Mouse (Mus musculus): ENCODE measurements at regions not wholly inside any gene's neighbourhood (a gene's known extent, or its start where the extent isn't known, plus 50 kb on each side); places are given as distances from the start of the nearest gene placed in this dataset.
"Not testable (repeated sequence)": the region's sequence is repeated elsewhere in the genome, so short reads cannot be mapped to it uniquely, and the experiment has no call there.

DNA sequence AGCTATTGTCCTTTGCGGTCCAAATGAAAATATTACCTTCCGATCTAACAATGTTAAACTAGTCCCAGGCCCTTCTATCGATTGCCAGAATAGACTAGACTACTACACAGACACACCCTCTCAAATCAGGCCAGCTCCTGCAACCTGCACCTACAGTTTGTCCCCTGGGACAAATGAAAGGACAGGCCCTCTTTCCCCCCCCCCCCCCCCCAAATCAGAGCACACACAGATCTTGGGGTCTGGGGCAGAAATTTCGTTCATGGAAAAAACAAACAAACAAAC is 77.8 kb downstream of the BC107364 start:
- H3K36me3 ChIP-seq (ENCODE audit: control insufficient read depth, insufficient read depth, low read length); H3K27me3 ChIP-seq (replicated peaks; ENCODE audit: control insufficient read depth, insufficient read depth, low read length); H3K9me3 ChIP-seq (replicated peaks; ENCODE audit: control insufficient read depth, low read length); H3K9ac ChIP-seq (ENCODE audit: low read length); H3K4me2 ChIP-seq (ENCODE audit: low read length); DNase-seq (ENCODE audit: low spot score); H3K4me3 ChIP-seq (ENCODE audit: low read depth, low read length); H3K27ac ChIP-seq (ENCODE audit: low read depth, low read length); ATAC-seq; H3K4me1 ChIP-seq (ENCODE audit: control insufficient read depth, insufficient read depth, low read length): not testable (repeated sequence)
- no CpG with 5 or more reads among the region's 4 CpGs for WGBS

DNA sequence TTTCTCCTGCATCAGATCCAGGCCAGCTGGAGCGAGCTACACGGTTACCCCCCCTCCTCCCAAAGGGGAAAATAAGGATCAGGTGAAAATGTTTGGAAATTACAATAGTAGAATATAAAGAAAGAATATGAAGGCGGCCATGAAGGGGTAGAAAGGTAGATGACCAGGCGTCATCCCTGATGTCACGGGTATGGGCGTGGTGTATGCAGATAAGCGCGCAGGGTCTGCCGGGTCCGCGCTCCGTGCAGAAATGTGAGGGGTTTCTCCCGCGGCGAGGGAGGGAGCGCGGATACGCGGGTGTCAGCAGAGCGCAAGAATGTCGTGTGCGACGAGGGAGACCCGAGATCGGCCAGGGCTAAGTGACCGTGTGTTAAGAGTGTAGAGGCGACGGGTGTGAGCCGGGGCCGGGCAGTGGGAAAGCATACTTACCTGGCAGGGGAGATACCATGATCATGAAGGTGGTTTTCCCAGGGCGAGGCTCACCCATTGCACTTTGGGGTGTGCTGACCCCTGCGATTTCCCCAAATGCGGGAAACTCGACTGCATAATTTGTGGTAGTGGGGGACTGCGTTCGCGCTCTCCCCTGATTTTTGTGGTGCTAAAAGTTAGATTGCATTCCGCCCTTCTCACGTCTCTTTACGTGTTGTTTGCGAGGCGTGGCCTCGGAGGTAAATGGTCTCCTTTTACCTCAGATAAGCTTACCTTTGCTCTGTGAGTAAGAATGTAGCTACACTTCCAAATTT is 78.3 kb downstream of the BC107364 start:
- H3K27ac ChIP-seq (ENCODE audit: low read depth, low read length); H3K4me2 ChIP-seq (ENCODE audit: low read length); H3K9ac ChIP-seq (ENCODE audit: low read length); H3K4me1 ChIP-seq (ENCODE audit: control insufficient read depth, insufficient read depth, low read length); H3K9me3 ChIP-seq (replicated peaks; ENCODE audit: control insufficient read depth, low read length); DNase-seq (ENCODE audit: low spot score); H3K4me3 ChIP-seq (ENCODE audit: low read depth, low read length); H3K27me3 ChIP-seq (replicated peaks; ENCODE audit: control insufficient read depth, insufficient read depth, low read length); H3K36me3 ChIP-seq (ENCODE audit: control insufficient read depth, insufficient read depth, low read length): not testable (repeated sequence)
- ATAC-seq: peak; percentile 77
- WGBS: 11% methylated on average over 2 of the region's 43 CpGs

GRCm38 (mm10) chr3:96362581-96362980 is 68.8 kb upstream of the Fcgr1 start:
- not testable (repeated sequence) for DNase-seq (ENCODE audit: low spot score); H3K27ac ChIP-seq (ENCODE audit: low read depth, low read length); H3K4me3 ChIP-seq (ENCODE audit: low read depth, low read length); H3K36me3 ChIP-seq (ENCODE audit: control insufficient read depth, insufficient read depth, low read length); H3K4me1 ChIP-seq (ENCODE audit: control insufficient read depth, insufficient read depth, low read length); H3K4me2 ChIP-seq (ENCODE audit: low read length); H3K9me3 ChIP-seq (replicated peaks; ENCODE audit: control insufficient read depth, low read length); H3K9ac ChIP-seq (ENCODE audit: low read length); ATAC-seq
- peaks cover 17% of the 10 kb centered on the region for H3K27me3 ChIP-seq (replicated peaks; ENCODE audit: control insufficient read depth, insufficient read depth, low read length)
- WGBS: 35% methylated on average over 10 of the region's 10 CpGs

DNA sequence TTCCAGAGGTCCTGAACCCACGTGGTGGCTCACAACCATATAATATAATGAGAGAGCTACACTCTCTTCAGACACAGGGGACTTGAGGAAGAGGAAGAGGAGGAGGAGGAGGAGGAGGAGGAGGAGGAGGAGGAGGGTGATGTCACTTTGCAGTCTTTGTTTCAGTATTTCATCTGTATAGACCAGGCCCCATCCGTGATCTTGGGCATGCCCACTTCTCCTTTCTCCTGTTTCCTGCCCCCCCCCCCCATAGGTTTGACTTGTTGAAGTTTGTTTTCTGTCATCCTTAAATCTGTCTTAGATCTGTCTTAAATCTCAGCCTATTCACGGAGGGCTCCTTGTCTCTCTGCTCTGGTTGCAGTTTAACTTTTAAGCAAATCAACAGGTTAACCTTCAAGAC is 67.0 kb upstream of the Fcgr1 start:
- H3K27ac ChIP-seq (ENCODE audit: low read depth, low read length): no peak overlapping the region
- H3K36me3 ChIP-seq (ENCODE audit: control insufficient read depth, insufficient read depth, low read length): no peaks in the 10 kb centered on the region
- ATAC-seq (no peak), DNase-seq (ENCODE audit: low spot score) (no peak)
- no peaks in the 10 kb centered on the region for H3K4me1 ChIP-seq (ENCODE audit: control insufficient read depth, insufficient read depth, low read length)
- H3K4me2 ChIP-seq (ENCODE audit: low read length): no peak overlapping the region
- H3K9ac ChIP-seq (ENCODE audit: low read length): no peak overlapping the region
- no peak overlapping the region for H3K4me3 ChIP-seq (ENCODE audit: low read depth, low read length)
- no peaks in the 10 kb centered on the region for H3K9me3 ChIP-seq (replicated peaks; ENCODE audit: control insufficient read depth, low read length)
- peaks cover 17% of the 10 kb centered on the region for H3K27me3 ChIP-seq (replicated peaks; ENCODE audit: control insufficient read depth, insufficient read depth, low read length)
- WGBS: 70% methylated on average over 3 of the region's 3 CpGs

DNA sequence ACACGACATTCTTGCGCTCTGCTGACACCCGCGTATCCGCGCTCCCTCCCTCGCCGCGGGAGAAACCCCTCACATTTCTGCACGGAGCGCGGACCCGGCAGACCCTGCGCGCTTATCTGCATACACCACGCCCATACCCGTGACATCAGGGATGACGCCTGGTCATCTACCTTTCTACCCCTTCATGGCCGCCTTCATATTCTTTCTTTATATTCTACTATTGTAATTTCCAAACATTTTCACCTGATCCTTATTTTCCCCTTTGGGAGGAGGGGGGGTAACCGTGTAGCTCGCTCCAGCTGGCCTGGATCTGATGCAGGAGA is 66.4 kb upstream of the Fcgr1 start:
- H3K4me3 ChIP-seq (ENCODE audit: low read depth, low read length); H3K9me3 ChIP-seq (replicated peaks; ENCODE audit: control insufficient read depth, low read length); H3K9ac ChIP-seq (ENCODE audit: low read length); DNase-seq (ENCODE audit: low spot score); H3K4me2 ChIP-seq (ENCODE audit: low read length); H3K27ac ChIP-seq (ENCODE audit: low read depth, low read length); H3K4me1 ChIP-seq (ENCODE audit: control insufficient read depth, insufficient read depth, low read length); H3K36me3 ChIP-seq (ENCODE audit: control insufficient read depth, insufficient read depth, low read length): not testable (repeated sequence)
- peak; percentile 74 for ATAC-seq
- 0% methylated on average over 2 of the region's 21 CpGs for WGBS
- peaks cover 17% of the 10 kb centered on the region for H3K27me3 ChIP-seq (replicated peaks; ENCODE audit: control insufficient read depth, insufficient read depth, low read length)

GRCm38 (mm10) chr3:96359507-96360213 is 65.9 kb upstream of the Fcgr1 start:
- peaks cover 17% of the 10 kb centered on the region for H3K27me3 ChIP-seq (replicated peaks; ENCODE audit: control insufficient read depth, insufficient read depth, low read length)
- H3K27ac ChIP-seq (ENCODE audit: low read depth, low read length); H3K4me2 ChIP-seq (ENCODE audit: low read length); H3K4me1 ChIP-seq (ENCODE audit: control insufficient read depth, insufficient read depth, low read length); DNase-seq (ENCODE audit: low spot score); H3K9ac ChIP-seq (ENCODE audit: low read length); H3K36me3 ChIP-seq (ENCODE audit: control insufficient read depth, insufficient read depth, low read length); H3K4me3 ChIP-seq (ENCODE audit: low read depth, low read length); H3K9me3 ChIP-seq (replicated peaks; ENCODE audit: control insufficient read depth, low read length): not testable (repeated sequence)
- peak; percentile 60 for ATAC-seq
- WGBS: no CpG with 5 or more reads among the region's 26 CpGs

GRCm38 (mm10) chr3:96351623-96352022 is 57.9 kb upstream of the Fcgr1 start:
- not testable (repeated sequence) for H3K4me1 ChIP-seq (ENCODE audit: control insufficient read depth, insufficient read depth, low read length); H3K27ac ChIP-seq (ENCODE audit: low read depth, low read length); H3K9me3 ChIP-seq (replicated peaks; ENCODE audit: control insufficient read depth, low read length); H3K4me3 ChIP-seq (ENCODE audit: low read depth, low read length); DNase-seq (ENCODE audit: low spot score); H3K4me2 ChIP-seq (ENCODE audit: low read length); H3K36me3 ChIP-seq (ENCODE audit: control insufficient read depth, insufficient read depth, low read length); H3K27me3 ChIP-seq (replicated peaks; ENCODE audit: control insufficient read depth, insufficient read depth, low read length); H3K9ac ChIP-seq (ENCODE audit: low read length)
- peak; percentile 63 for ATAC-seq
- no CpG with 5 or more reads among the region's 6 CpGs for WGBS

DNA sequence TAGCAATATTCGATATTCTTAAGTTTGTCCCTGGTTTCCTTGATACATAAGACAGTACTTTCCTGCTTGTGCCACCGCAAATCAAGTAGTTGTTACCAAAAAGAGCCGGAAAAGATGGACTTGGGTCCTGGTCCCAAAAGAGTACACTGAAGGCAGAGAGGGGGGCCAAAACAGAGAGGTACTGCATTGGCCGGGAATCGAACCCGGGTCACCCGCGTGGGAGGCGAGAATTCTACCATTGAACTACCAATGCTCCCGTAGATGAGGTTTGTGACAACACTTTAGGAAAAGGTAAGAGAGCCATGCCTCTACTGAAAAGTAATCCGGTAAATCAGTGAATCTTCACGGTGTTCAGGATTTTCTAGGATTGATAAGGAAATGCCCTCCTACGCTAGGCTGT is 57.2 kb upstream of the Fcgr1 start:
- H3K9me3 ChIP-seq (replicated peaks; ENCODE audit: control insufficient read depth, low read length); DNase-seq (ENCODE audit: low spot score); ATAC-seq; H3K27me3 ChIP-seq (replicated peaks; ENCODE audit: control insufficient read depth, insufficient read depth, low read length); H3K4me3 ChIP-seq (ENCODE audit: low read depth, low read length); H3K4me1 ChIP-seq (ENCODE audit: control insufficient read depth, insufficient read depth, low read length); H3K4me2 ChIP-seq (ENCODE audit: low read length); H3K27ac ChIP-seq (ENCODE audit: low read depth, low read length); H3K9ac ChIP-seq (ENCODE audit: low read length); H3K36me3 ChIP-seq (ENCODE audit: control insufficient read depth, insufficient read depth, low read length): not testable (repeated sequence)
- no CpG with 5 or more reads among the region's 13 CpGs for WGBS

- not testable (repeated sequence) for H3K4me3 ChIP-seq (ENCODE audit: low read depth, low read length); H3K36me3 ChIP-seq (ENCODE audit: control insufficient read depth, insufficient read depth, low read length); H3K4me1 ChIP-seq (ENCODE audit: control insufficient read depth, insufficient read depth, low read length); H3K9me3 ChIP-seq (replicated peaks; ENCODE audit: control insufficient read depth, low read length); H3K27ac ChIP-seq (ENCODE audit: low read depth, low read length); H3K4me2 ChIP-seq (ENCODE audit: low read length); DNase-seq (ENCODE audit: low spot score); ATAC-seq; H3K9ac ChIP-seq (ENCODE audit: low read length)
- no CpG with 5 or more reads among the region's 17 CpGs for WGBS
- peaks cover 23% of the 10 kb centered on the region for H3K27me3 ChIP-seq (replicated peaks; ENCODE audit: control insufficient read depth, insufficient read depth, low read length)
Observed at GRCm38 (mm10) chr3:96346543-96346942, 52.8 kb upstream of the Fcgr1 start.

Data from forebrain, embryonic 14.5 days (tissue).